Mouse (Mus musculus) MN1 (cell line): ENCODE measurements around the gene Ndufb7.
"Not testable (repeated sequence)": the region's sequence is repeated elsewhere in the genome, so short reads cannot be mapped to it uniquely, and the experiment has no call there.

ENCODE experiments used
- DNase-seq: peaks from one replicate; pipeline ENCODE4 v3.0.0-alpha.2; 2016; ENCODE audit warnings: low spot score

Gene Ndufb7

GRCm38 (mm10) chr8:83566469-83567395 is at the start of gene Ndufb7:
Gene Ndufb7, plus strand, starts transcription at chr8:83566671.
- peak; percentile 91 for DNase-seq

GRCm38 (mm10) chr8:83520432-83520831 is 46.0 kb upstream of the Ndufb7 start:
- no peak for DNase-seq

GRCm38 (mm10) chr8:83520907-83521306 is 45.6 kb upstream of the Ndufb7 start:
- not testable (repeated sequence) for DNase-seq

- no peak for DNase-seq
Observed at GRCm38 (mm10) chr8:83521310-83521709, 45.2 kb upstream of the Ndufb7 start.

GRCm38 (mm10) chr8:83534802-83535201 is 31.7 kb upstream of the Ndufb7 start:
- no peak for DNase-seq

GRCm38 (mm10) chr8:83535736-83536135 is 30.7 kb upstream of the Ndufb7 start, which contains the start of gene Olfr370:
Gene Olfr370, plus strand, starts transcription at chr8:83535780.
- DNase-seq, result no peak

GRCm38 (mm10) chr8:83562669-83563068 is 3.8 kb upstream of the Ndufb7 start:
- DNase-seq, result no peak

- DNase-seq, result no peak
Observed at GRCm38 (mm10) chr8:83563246-83563645, 3.2 kb upstream of the Ndufb7 start.

GRCm38 (mm10) chr8:83565731-83566375 is 618 bp upstream of the Ndufb7 start:
- DNase-seq, result no peak

- DNase-seq, result peak; percentile 32
Observed at GRCm38 (mm10) chr8:83567668-83568067, 1.2 kb downstream of the Ndufb7 start.

GRCm38 (mm10) chr8:83568128-83568527 is 1.7 kb downstream of the Ndufb7 start:
- DNase-seq, result no peak

GRCm38 (mm10) chr8:83568755-83569154 is 2.3 kb downstream of the Ndufb7 start:
- DNase-seq, result no peak

- no peak for DNase-seq
Observed at GRCm38 (mm10) chr8:83569165-83569564, 2.7 kb downstream of the Ndufb7 start.

GRCm38 (mm10) chr8:83570272-83571000 is 4.0 kb downstream of the Ndufb7 start:
- DNase-seq, result no peak

- not testable (repeated sequence) for DNase-seq
Observed at GRCm38 (mm10) chr8:83571001-83571340, 4.5 kb downstream of the Ndufb7 start.

- DNase-seq, result no peak
Observed at GRCm38 (mm10) chr8:83571791-83572190, 5.3 kb downstream of the Ndufb7 start.

GRCm38 (mm10) chr8:83572246-83572812 is 5.9 kb downstream of the Ndufb7 start:
- DNase-seq, result no peak

- no peak for DNase-seq
Observed at GRCm38 (mm10) chr8:83573140-83573875, 6.8 kb downstream of the Ndufb7 start.

GRCm38 (mm10) chr8:83574631-83575315 is 8.3 kb downstream of the Ndufb7 start:
- no peak for DNase-seq

GRCm38 (mm10) chr8:83575561-83576515 is 9.4 kb downstream of the Ndufb7 start:
- no peak for DNase-seq
